Mouse (Mus musculus): ENCODE data around the gene Elmo2. TPM values are rescaled to one million over a fixed set of nuclear protein-coding genes. Genes with fewer than 3 reads are reported as not detected.

Gene Elmo2
- polyA plus RNA-seq, 1 experiment, result 20.4 TPM

GRCm38 (mm10) chr2:165279351-165279750 is 46.9 kb downstream of the Elmo2 start:
- Histone ChIP-seq H3K36me3 (ENCODE audit: control insufficient read depth, insufficient read depth) (no peaks in the 10 kb centered on the region), H3K27me3 (ENCODE audit: control insufficient read depth, insufficient read depth, insufficient read length) (no peaks in the 10 kb centered on the region), H3K4me3 (no peak overlapping the region), H3K4me2 (ENCODE audit: low read depth) (no peak overlapping the region), H3K79me2 (ENCODE audit: control insufficient read depth, insufficient read depth) (no peaks in the 10 kb centered on the region), H3ac (ENCODE audit: control insufficient read depth, insufficient read length) (no peak overlapping the region)
- TF ChIP-seq CEBPB (IDR thresholded peaks at IDR 0.05; ENCODE audit: insufficient read depth, poor library complexity, severe bottlenecking) (no peak), MYOD1 (IDR thresholded peaks at IDR 0.05; ENCODE audit: control insufficient read depth in 1 of 3, insufficient read length in 2 of 3, low read depth in 2 of 3) (no peak), MAX (IDR thresholded peaks at IDR 0.05; ENCODE audit: low read depth) (no peak), TCF3 (IDR thresholded peaks at IDR 0.05; ENCODE audit: insufficient read length, low read depth) (no peak), POLR2AphosphoS2 (IDR thresholded peaks at IDR 0.05; ENCODE audit: insufficient read length, low read depth) (no peak), REST (IDR thresholded peaks at IDR 0.05; ENCODE audit: insufficient read depth, insufficient read length) (no peak), SRF (IDR thresholded peaks at IDR 0.05; ENCODE audit: control insufficient read depth, insufficient read length, low read depth) (no peak), USF1 (IDR thresholded peaks at IDR 0.05; ENCODE audit: low read depth) (no peak), MYOG (IDR thresholded peaks at IDR 0.05; ENCODE audit: control insufficient read depth in 1 of 3, insufficient read depth in 1 of 3, insufficient read length in 2 of 3, low read depth in 2 of 3) (no peak), TCF12 (IDR thresholded peaks at IDR 0.05; ENCODE audit: insufficient read depth, poor library complexity, severe bottlenecking) (no peak), E2F4 (IDR thresholded peaks at IDR 0.05; ENCODE audit: insufficient read depth) (no peak)

GRCm38 (mm10) chr2:165277188-165277740 is 49.0 kb downstream of the Elmo2 start:
- H3K4me3 ChIP-seq, result no peak overlapping the region
- H3K27me3 ChIP-seq (ENCODE audit: control insufficient read depth, insufficient read depth, insufficient read length), result no peaks in the 10 kb centered on the region
- TF ChIP-seq MYOD1 (IDR thresholded peaks at IDR 0.05; ENCODE audit: control insufficient read depth in 1 of 3, insufficient read length in 2 of 3, low read depth in 2 of 3) (peak; percentile 37 to 98 (median 91)), TCF3 (IDR thresholded peaks at IDR 0.05; ENCODE audit: insufficient read length, low read depth) (peak; percentile 30), SRF (IDR thresholded peaks at IDR 0.05; ENCODE audit: control insufficient read depth, insufficient read length, low read depth) (no peak), REST (IDR thresholded peaks at IDR 0.05; ENCODE audit: insufficient read depth, insufficient read length) (no peak), CEBPB (IDR thresholded peaks at IDR 0.05; ENCODE audit: insufficient read depth, poor library complexity, severe bottlenecking) (no peak), POLR2AphosphoS2 (IDR thresholded peaks at IDR 0.05; ENCODE audit: insufficient read length, low read depth) (no peak), MYOG (IDR thresholded peaks at IDR 0.05; ENCODE audit: control insufficient read depth in 1 of 3, insufficient read depth in 1 of 3, insufficient read length in 2 of 3, low read depth in 2 of 3) (peak in 2 of 3 experiments; percentile 51 to 81)
- no peak overlapping the region for H3K4me2 ChIP-seq (ENCODE audit: low read depth)
- no peaks in the 10 kb centered on the region for H3K36me3 ChIP-seq (ENCODE audit: control insufficient read depth, insufficient read depth)
- no peak overlapping the region for H3ac ChIP-seq (ENCODE audit: control insufficient read depth, insufficient read length)
- no peaks in the 10 kb centered on the region for H3K79me2 ChIP-seq (ENCODE audit: control insufficient read depth, insufficient read depth)

- H3ac ChIP-seq (ENCODE audit: control insufficient read depth, insufficient read length), result no peak overlapping the region
- H3K36me3 ChIP-seq (ENCODE audit: control insufficient read depth, insufficient read depth), result no peaks in the 10 kb centered on the region
- H3K79me2 ChIP-seq (ENCODE audit: control insufficient read depth, insufficient read depth), result no peaks in the 10 kb centered on the region
- H3K4me3 ChIP-seq, result no peak overlapping the region
- TF ChIP-seq MYOD1 (IDR thresholded peaks at IDR 0.05; ENCODE audit: control insufficient read depth in 1 of 3, insufficient read length in 2 of 3, low read depth in 2 of 3) (peak in 2 of 3 experiments; percentile 24 to 47), MYOG (IDR thresholded peaks at IDR 0.05; ENCODE audit: control insufficient read depth in 1 of 3, insufficient read depth in 1 of 3, insufficient read length in 2 of 3, low read depth in 2 of 3) (peak in 1 of 3 experiments; percentile 64), TCF3 (IDR thresholded peaks at IDR 0.05; ENCODE audit: insufficient read length, low read depth) (no peak), POLR2AphosphoS2 (IDR thresholded peaks at IDR 0.05; ENCODE audit: insufficient read length, low read depth) (peak; percentile 56), TCF12 (IDR thresholded peaks at IDR 0.05; ENCODE audit: insufficient read depth, poor library complexity, severe bottlenecking) (no peak)
- H3K27me3 ChIP-seq (ENCODE audit: control insufficient read depth, insufficient read depth, insufficient read length), result no peaks in the 10 kb centered on the region
- H3K4me2 ChIP-seq (ENCODE audit: low read depth), result no peak overlapping the region
Measured at GRCm38 (mm10) chr2:165275824-165276223, 50.5 kb downstream of the Elmo2 start.

GRCm38 (mm10) chr2:165275124-165275640 is 51.1 kb downstream of the Elmo2 start:
- no peaks in the 10 kb centered on the region for H3K27me3 ChIP-seq (ENCODE audit: control insufficient read depth, insufficient read depth, insufficient read length)
- TF ChIP-seq MAX (IDR thresholded peaks at IDR 0.05; ENCODE audit: low read depth), result no peak
- no peak for TF ChIP-seq POLR2A (IDR thresholded peaks at IDR 0.05; ENCODE audit: insufficient read length, low read depth)
- no peak for TF ChIP-seq REST (IDR thresholded peaks at IDR 0.05; ENCODE audit: insufficient read depth, insufficient read length)
- no peak for TF ChIP-seq TCF12 (IDR thresholded peaks at IDR 0.05; ENCODE audit: insufficient read depth, poor library complexity, severe bottlenecking)
- no peak for TF ChIP-seq CEBPB (IDR thresholded peaks at IDR 0.05; ENCODE audit: insufficient read depth, poor library complexity, severe bottlenecking)
- no peak for TF ChIP-seq E2F4 (IDR thresholded peaks at IDR 0.05; ENCODE audit: insufficient read depth)
- TF ChIP-seq POLR2AphosphoS2 (IDR thresholded peaks at IDR 0.05; ENCODE audit: insufficient read length, low read depth), result no peak
- no peak for TF ChIP-seq USF1 (IDR thresholded peaks at IDR 0.05; ENCODE audit: low read depth)
- TF ChIP-seq MYOG (IDR thresholded peaks at IDR 0.05; ENCODE audit: control insufficient read depth in 1 of 3, insufficient read depth in 1 of 3, insufficient read length in 2 of 3, low read depth in 2 of 3), result no peak
- no peak for TF ChIP-seq MYOD1 (IDR thresholded peaks at IDR 0.05; ENCODE audit: control insufficient read depth in 1 of 3, insufficient read length in 2 of 3, low read depth in 2 of 3)
- TF ChIP-seq TCF3 (IDR thresholded peaks at IDR 0.05; ENCODE audit: insufficient read length, low read depth), result no peak
- no peak for TF ChIP-seq SRF (IDR thresholded peaks at IDR 0.05; ENCODE audit: control insufficient read depth, insufficient read length, low read depth)
- H3K79me2 ChIP-seq (ENCODE audit: control insufficient read depth, insufficient read depth), result no peaks in the 10 kb centered on the region
- H3ac ChIP-seq (ENCODE audit: control insufficient read depth, insufficient read length), result no peak overlapping the region
- no peak overlapping the region for H3K4me3 ChIP-seq
- no peak overlapping the region for H3K4me2 ChIP-seq (ENCODE audit: low read depth)
- H3K36me3 ChIP-seq (ENCODE audit: control insufficient read depth, insufficient read depth), result no peaks in the 10 kb centered on the region

Measured in myocyte (in vitro differentiated cells).